Mouse (Mus musculus): ENCODE data around the gene Nme2.
A peak's percentile ranks its signal among the peaks of the same experiment; 100 is the strongest.
"Not testable (repeated sequence)": the region's sequence is repeated elsewhere in the genome, so short reads cannot be mapped to it uniquely, and the experiment has no call there.

Nme2 gene

DNA sequence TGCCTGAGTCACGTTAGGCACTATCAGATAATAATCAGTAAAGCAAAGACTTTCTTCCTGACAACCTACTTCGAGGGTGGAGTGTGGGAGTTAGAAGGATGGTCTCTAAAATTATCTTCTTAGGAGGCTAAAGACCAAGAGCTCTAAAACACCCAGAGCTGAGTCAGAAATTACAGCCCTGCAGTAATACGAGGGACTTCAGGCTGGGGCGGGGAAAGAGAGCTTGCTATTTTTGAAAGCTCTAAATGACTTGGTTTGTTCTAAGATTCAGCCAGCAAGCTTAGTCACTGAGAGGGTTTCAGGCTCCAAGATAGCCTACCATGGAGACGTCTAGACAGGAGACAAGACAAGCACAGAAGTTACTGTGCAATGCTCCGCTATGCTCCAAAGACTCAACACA is 9.3 kb upstream of the Nme2 start:
- no peak for DNase-seq

- DNase-seq, result no peak
These were observed 7.0 kb upstream of the Nme2 start for GRCm38 (mm10) chr11:93963013-93963412.

- DNase-seq, result no peak
These were observed 5.4 kb upstream of the Nme2 start for GRCm38 (mm10) chr11:93961482-93961881.

GRCm38 (mm10) chr11:93957746-93958145 is 1.7 kb upstream of the Nme2 start:
- no peak for DNase-seq

DNA sequence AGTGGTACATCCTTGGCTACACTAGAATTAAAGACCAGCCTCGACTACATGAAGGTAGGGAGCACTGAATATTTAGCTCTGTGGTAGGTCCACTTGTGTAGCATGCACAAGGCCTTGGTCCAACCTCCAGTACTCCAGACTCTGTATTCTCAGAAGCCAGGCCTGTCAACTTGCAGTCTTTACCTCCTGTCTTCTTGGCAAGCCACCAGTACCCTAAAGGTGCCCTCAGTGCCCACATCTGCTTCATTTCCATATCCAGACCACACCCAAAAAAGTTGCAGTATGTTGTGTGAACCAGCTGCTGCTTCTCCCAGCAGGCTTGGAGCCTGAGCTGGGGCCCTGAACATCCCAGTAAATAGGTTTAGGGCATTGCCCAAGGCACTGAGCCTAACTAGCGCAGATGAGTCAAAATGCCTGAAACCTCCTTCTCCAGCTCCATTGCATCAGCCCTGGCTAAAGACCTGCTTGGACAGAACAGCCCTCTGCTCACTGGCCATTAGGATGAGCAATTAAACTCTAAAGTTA is 1.0 kb upstream of the Nme2 start:
- no peak for DNase-seq

- DNase-seq, result peak; percentile 88
These were observed 556 bp downstream of the Nme2 start for GRCm38 (mm10) chr11:93955256-93956150.

DNA sequence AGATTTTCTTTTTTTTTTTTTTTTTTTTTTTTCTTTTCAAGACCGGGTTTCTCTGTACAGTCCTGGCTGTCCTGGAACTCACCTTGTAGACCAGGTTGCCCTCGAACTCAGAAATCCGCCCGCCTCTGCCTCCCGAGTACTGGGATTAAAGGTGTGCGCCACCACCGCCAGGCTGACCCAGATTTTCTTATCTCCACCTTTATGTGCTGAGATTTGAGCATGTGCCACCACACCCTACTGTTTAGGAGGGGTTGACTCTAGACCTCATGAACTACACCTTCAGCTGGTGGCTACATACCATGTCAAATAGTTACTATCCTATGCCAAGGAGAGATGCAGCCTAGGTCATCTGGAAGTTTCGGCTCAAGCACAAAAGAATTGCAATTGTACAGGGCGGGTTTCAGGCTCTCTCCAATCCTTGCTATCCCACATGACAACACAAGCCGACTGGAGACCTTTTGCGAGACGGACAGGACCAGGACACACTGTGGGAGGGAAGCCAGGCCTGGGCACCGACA is 1.3 kb downstream of the Nme2 start:
- DNase-seq, result no peak

- DNase-seq, result no peak
These were observed 3.7 kb downstream of the Nme2 start for GRCm38 (mm10) chr11:93952376-93952775.

DNA sequence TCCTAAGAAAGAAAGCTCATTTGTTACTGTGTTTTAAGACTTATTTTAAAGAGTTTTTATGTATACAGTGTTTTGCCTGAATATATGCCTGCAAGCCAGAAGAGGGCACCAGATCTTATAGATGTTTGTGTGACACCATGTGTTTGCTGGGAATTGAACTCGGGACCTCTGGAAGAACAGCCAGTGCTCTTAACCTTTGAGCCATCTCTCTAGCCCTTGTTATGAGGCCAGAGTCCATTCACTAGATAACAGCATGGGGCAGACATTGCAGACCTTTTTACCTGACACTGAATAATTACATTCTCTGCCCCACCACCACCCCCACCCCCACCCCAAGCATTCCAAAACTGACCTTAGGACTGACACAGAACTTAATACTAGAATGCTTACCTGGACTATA is 6.0 kb downstream of the Nme2 start:
- DNase-seq, result no peak

DNA sequence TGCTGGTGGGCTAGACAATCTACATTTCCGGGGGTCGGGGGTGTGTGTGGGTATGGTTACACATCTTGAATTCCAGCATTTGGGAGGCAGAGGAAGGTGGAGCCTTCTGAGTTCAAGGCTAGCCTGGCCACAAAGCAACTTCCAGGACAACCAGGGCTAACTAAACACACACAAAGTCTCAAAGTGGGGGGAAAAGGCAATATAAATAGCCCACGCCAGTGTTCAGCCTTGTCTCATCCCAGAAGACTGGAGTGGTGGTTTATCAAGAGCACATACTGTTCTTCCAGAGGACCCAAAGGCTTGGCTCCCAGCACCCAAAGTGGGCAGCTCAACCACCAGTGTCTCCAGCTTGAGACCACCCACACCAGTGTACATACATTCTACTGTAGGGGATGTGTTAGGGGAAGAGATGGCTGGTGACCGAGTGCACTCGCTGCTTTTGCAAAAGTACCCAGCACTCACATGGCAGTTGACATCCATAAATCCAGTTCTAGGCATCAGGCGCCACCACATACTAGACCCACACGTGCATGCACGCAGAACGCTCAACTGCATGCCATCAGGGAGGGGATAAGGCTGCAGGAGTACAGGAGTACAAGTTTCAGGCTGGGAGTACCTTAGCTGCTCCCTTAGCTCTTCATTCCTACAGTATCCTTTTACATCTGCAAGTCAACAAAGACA is 7.0 kb downstream of the Nme2 start:
- no peak for DNase-seq

- no peak for DNase-seq
These were observed 11.1 kb downstream of the Nme2 start for GRCm38 (mm10) chr11:93944986-93945385.

GRCm38 (mm10) chr11:93940906-93941305 is 15.2 kb downstream of the Nme2 start:
- no peak for DNase-seq

DNA sequence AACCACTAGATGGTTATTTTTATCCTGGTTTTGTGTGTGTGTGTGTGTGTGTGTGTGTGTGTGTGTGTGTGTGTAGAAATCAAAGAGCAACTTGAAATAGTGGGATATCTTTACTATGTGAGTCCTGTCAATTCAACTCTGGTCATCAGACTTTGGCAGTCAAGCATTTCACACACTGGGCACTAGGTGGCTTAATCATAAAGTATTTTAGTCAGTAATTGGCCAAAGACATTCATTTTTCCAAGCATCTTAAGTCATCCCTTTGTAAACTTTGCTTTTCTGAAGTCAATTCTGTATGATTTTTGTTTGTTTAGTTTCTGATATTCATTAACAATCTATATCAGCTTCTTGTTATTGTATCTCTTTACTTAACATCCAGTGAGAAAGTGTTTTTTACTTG is 27.0 kb downstream of the Nme2 start:
- no peak for DNase-seq

GRCm38 (mm10) chr11:93915019-93915418 is 41.0 kb downstream of the Nme2 start:
- DNase-seq, result not testable (repeated sequence)

DNA sequence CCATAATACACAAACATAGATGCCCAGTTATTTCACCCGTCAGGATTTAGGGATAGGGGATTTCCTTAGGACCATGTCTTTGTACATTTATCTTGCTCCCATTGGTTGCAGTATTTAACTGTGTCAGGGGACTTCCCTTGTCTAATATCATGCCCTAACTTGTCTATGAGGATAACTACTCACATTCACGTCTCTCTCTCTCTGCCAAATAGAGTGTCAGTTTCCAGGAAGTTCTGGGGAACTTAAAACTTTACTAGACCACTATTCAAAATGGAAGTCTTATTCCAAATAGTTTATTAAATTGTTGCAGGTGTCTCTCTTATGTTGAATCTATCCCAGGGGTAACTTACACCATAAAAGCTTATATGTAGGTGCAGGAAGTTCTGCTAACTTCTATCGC is 44.5 kb downstream of the Nme2 start:
- DNase-seq, result no peak

DNA sequence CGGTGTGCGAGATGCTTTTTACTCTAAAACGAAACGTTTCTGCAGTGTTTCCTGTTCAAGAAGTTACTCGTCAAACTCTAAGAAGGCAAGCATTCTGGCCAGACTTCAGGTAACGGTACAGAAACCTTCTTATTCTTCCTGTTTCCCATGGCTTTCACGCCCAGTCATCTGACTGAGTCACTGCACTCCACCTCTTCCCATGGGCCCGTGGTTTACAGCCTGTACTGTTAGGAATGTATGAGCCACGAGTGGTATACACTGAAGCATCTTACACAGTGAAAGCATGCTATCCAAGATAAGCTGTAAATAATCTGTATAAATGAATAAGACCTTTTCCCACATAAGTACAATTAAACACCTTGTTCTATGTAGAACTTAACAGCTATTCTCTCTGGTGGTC is 47.2 kb downstream of the Nme2 start:
- no peak for DNase-seq

DNA sequence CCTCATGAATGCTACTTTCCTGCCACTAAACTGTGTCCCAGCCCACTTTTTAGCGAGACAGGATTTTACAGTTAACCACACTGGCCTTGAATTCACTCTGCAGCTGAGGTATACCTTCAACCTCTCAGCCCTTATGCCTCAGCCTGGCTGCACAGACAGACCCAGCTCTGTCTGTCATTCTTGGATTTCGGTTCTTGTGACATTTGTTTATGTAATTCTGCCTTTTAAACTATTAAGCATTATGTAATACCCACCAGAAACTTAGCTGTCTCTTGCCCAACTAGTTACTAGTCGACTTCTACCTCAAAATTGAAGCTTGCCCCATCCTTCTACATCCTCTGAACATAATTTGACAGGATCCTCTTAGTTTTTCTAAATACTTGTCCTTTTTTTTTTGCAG is 48.2 kb downstream of the Nme2 start:
- no peak for DNase-seq

DNA sequence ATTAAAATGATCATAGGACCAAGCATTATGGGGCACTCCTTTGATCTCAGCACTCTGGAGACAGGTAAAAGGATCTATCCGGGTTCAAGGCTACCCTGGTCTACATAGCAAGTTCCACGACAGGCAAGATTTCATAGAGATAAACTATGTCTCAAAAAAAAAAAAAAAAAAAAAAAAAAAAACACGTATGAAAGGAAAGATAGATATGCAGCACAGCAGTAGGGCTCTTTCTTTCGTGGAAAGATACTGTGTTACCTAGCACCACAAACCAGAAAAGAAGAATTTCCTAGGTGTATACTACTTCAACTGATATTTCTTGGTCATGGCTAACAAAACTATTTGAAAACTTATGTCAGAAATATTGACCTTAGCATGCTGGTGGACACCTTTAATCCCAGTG is 49.2 kb downstream of the Nme2 start:
- DNase-seq, result no peak
